Mouse (Mus musculus): ENCODE measurements around the gene Mrgprb8.
"Not testable (repeated sequence)": the region's sequence is repeated elsewhere in the genome, so short reads cannot be mapped to it uniquely, and the experiment has no call there.

Gene Mrgprb8

GRCm38 (mm10) chr7:48388226-48388625, at the start of gene Mrgprb8:
Gene Mrgprb8, plus strand, starts transcription at chr7:48388526.
- no peak for DNase-seq

- DNase-seq: not testable (repeated sequence)
Measured at GRCm38 (mm10) chr7:48435936-48436335, 47.6 kb downstream of the Mrgprb8 start.

- no peak for DNase-seq
Measured at GRCm38 (mm10) chr7:48436581-48436980, 48.3 kb downstream of the Mrgprb8 start.
